Mouse (Mus musculus) neural tube, embryonic 14.5 days (tissue): ENCODE measurements around the gene Uba5. TPM values are rescaled to one million over a fixed set of nuclear protein-coding genes. Genes with fewer than 3 reads are reported as not detected.

Experiments
- ATAC-seq: fragments of 200-750 bp; cut with Nextera tagmentation; 2 replicates; pipeline ENCODE4 v1.8.0; 2017; ENCODE audit warnings: low read depth, mild to moderate bottlenecking, moderate TSS enrichment, moderate library complexity
- H3K27ac ChIP-seq: fragments of 300-500 bp; sonication (generic); 2 replicates; pipeline ENCODE4 v1.5.1; 2014; ENCODE audit warnings: low read depth, mild to moderate bottlenecking, control low read depth, low read length, moderate library complexity, mixed read lengths
- H3K27me3 ChIP-seq: fragments of 300-500 bp; sonication (generic); 2 replicates; pipeline ENCODE4 v1.6.1; 2014; ENCODE audit warnings: low read length; ENCODE audit not compliant: control insufficient read depth, insufficient read depth
- H3K36me3 ChIP-seq: fragments of 300-500 bp; sonication (generic); 2 replicates; pipeline ENCODE4 v1.6.1; 2014; ENCODE audit warnings: low read length, mixed read lengths; ENCODE audit not compliant: control insufficient read depth, insufficient read depth
- H3K4me1 ChIP-seq: fragments of 300-500 bp; sonication (generic); 2 replicates; pipeline ENCODE4 v1.6.1; 2014; ENCODE audit warnings: low read length; ENCODE audit not compliant: control insufficient read depth, insufficient read depth
- H3K4me2 ChIP-seq: fragments of 300-500 bp; sonication (generic); 2 replicates; pipeline ENCODE4 v1.6.1; 2014; ENCODE audit warnings: mild to moderate bottlenecking, low read depth, low read length, control low read depth
- H3K4me3 ChIP-seq: fragments of 300-500 bp; sonication (generic); 2 replicates; pipeline ENCODE4 v1.5.1; 2014; ENCODE audit warnings: low read depth, low read length, control low read depth, mixed read lengths
- H3K9ac ChIP-seq: fragments of 300-500 bp; sonication (generic); replicated peaks from 2 replicates; pipeline ENCODE4 v1.6.1; 2014; ENCODE audit warnings: low read depth, mild to moderate bottlenecking, control low read depth, low read length, mixed read lengths
- H3K9me3 ChIP-seq: fragments of 300-500 bp; sonication (generic); 2 replicates; pipeline ENCODE4 v1.6.1; 2016; ENCODE audit warnings: low read length; ENCODE audit not compliant: control insufficient read depth
- WGBS: fragments of 180-500 bp; shearing (Covaris S2); extraction: QIAGEN DNeasy Blood & Tissue Kit; methylation state at CpG from one replicate; pipeline ENCODE4 v1.1.7; 2014; 5-methylcytosine and 5-hydroxymethylcytosine counted together
- polyA plus RNA-seq: library from polyadenylated mRNA; unstranded; fragments of >200 nt; fragmentation: Nextera tagmentation; extraction: Ambion mirVana; gene quantifications from 2 replicates; pipeline ENCODE4 v1.2.1, GENCODE M21; 2014

Uba5 gene
- polyA plus RNA-seq, 1 experiment from 2014 or later, result 72.6 TPM

- H3K27ac ChIP-seq, result no peak overlapping the region
- H3K4me2 ChIP-seq, result no peak overlapping the region
- H3K27me3 ChIP-seq, result no peaks in the 10 kb centered on the region
- H3K9me3 ChIP-seq, result no peaks in the 10 kb centered on the region
- H3K4me3 ChIP-seq, result no peak overlapping the region
- no peaks in the 10 kb centered on the region for H3K4me1 ChIP-seq
- 89% methylated on average over 21 of the region's 21 CpGs for WGBS
- H3K9ac ChIP-seq, result no peak overlapping the region
- no peak for ATAC-seq
- H3K36me3 ChIP-seq, result peaks cover 7% of the 10 kb centered on the region; the same call in 1 of the 2 replicates
Observed at GRCm38 (mm10) chr9:104039031-104039695, 23.8 kb downstream of the Uba5 start.

GRCm38 (mm10) chr9:104038266-104038665, 24.7 kb downstream of the Uba5 start:
- no peaks in the 10 kb centered on the region for H3K4me1 ChIP-seq
- no peak overlapping the region for H3K4me2 ChIP-seq
- WGBS, result 88% methylated on average over 13 of the region's 13 CpGs
- H3K9ac ChIP-seq, result no peak overlapping the region
- H3K9me3 ChIP-seq, result no peaks in the 10 kb centered on the region
- peaks cover 7% of the 10 kb centered on the region; the same call in 1 of the 2 replicates for H3K36me3 ChIP-seq
- H3K27ac ChIP-seq, result no peak overlapping the region
- H3K4me3 ChIP-seq, result no peak overlapping the region
- no peak for ATAC-seq
- no peaks in the 10 kb centered on the region for H3K27me3 ChIP-seq

- H3K4me1 ChIP-seq, result no peaks in the 10 kb centered on the region
- no peak overlapping the region for H3K27ac ChIP-seq
- no peak overlapping the region for H3K4me2 ChIP-seq
- 49% methylated on average over 24 of the region's 24 CpGs for WGBS
- no peak overlapping the region for H3K9ac ChIP-seq
- 0 out of 2 replicates have a peak, but pooled peaks have one; percentile 21 for ATAC-seq
- no peaks in the 10 kb centered on the region for H3K27me3 ChIP-seq
- no peaks in the 10 kb centered on the region for H3K9me3 ChIP-seq
- H3K4me3 ChIP-seq, result no peak overlapping the region
- H3K36me3 ChIP-seq, result peaks cover 4% of the 10 kb centered on the region; the same call in 1 of the 2 replicates
Observed at GRCm38 (mm10) chr9:104035261-104036015, 27.5 kb downstream of the Uba5 start.

GRCm38 (mm10) chr9:104034718-104035117, 28.2 kb downstream of the Uba5 start:
- H3K4me2 ChIP-seq, result no peak overlapping the region
- H3K9ac ChIP-seq, result no peak overlapping the region
- 66% methylated on average over 6 of the region's 6 CpGs for WGBS
- no peak for ATAC-seq
- H3K4me3 ChIP-seq, result no peak overlapping the region
- no peaks in the 10 kb centered on the region for H3K27me3 ChIP-seq
- peaks cover 4% of the 10 kb centered on the region; the same call in 1 of the 2 replicates for H3K36me3 ChIP-seq
- H3K4me1 ChIP-seq, result no peaks in the 10 kb centered on the region
- no peak overlapping the region for H3K27ac ChIP-seq
- H3K9me3 ChIP-seq, result no peaks in the 10 kb centered on the region

GRCm38 (mm10) chr9:104034231-104034630, 28.7 kb downstream of the Uba5 start:
- Histone ChIP-seq H3K27ac (no peak overlapping the region), H3K36me3 (peaks cover 4% of the 10 kb centered on the region; the same call in 1 of the 2 replicates), H3K4me3 (no peak overlapping the region), H3K9ac (no peak overlapping the region), H3K27me3 (no peaks in the 10 kb centered on the region), H3K4me2 (no peak overlapping the region), H3K9me3 (no peaks in the 10 kb centered on the region), H3K4me1 (no peaks in the 10 kb centered on the region)
- 82% methylated on average over 8 of the region's 8 CpGs for WGBS
- no peak for ATAC-seq

GRCm38 (mm10) chr9:104029861-104030260, 33.1 kb downstream of the Uba5 start:
- Histone ChIP-seq H3K36me3 (no peaks in the 10 kb centered on the region; the same call in none of the 2 replicates), H3K4me3 (no peak overlapping the region), H3K27ac (no peak overlapping the region), H3K27me3 (no peaks in the 10 kb centered on the region), H3K4me1 (no peaks in the 10 kb centered on the region), H3K9ac (no peak overlapping the region), H3K9me3 (no peaks in the 10 kb centered on the region), H3K4me2 (no peak overlapping the region)
- 89% methylated on average over 11 of the region's 11 CpGs for WGBS
- ATAC-seq, result no peak

GRCm38 (mm10) chr9:104027186-104027585, 35.7 kb downstream of the Uba5 start:
- Histone ChIP-seq H3K9ac (no peak overlapping the region), H3K27ac (no peak overlapping the region), H3K4me3 (no peak overlapping the region), H3K4me1 (no peaks in the 10 kb centered on the region), H3K36me3 (no peaks in the 10 kb centered on the region; the same call in none of the 2 replicates), H3K4me2 (no peak overlapping the region), H3K9me3 (no peaks in the 10 kb centered on the region), H3K27me3 (no peaks in the 10 kb centered on the region)
- 96% methylated on average over 8 of the region's 8 CpGs for WGBS
- ATAC-seq, result no peak

- Histone ChIP-seq H3K27me3 (no peaks in the 10 kb centered on the region), H3K4me3 (no peak overlapping the region), H3K4me2 (no peak overlapping the region), H3K4me1 (no peaks in the 10 kb centered on the region), H3K36me3 (peaks cover 3% of the 10 kb centered on the region; the same call in 1 of the 2 replicates), H3K27ac (no peak overlapping the region), H3K9me3 (no peaks in the 10 kb centered on the region), H3K9ac (no peak overlapping the region)
- no peak for ATAC-seq
- WGBS, result 95% methylated on average over 10 of the region's 10 CpGs
Observed at GRCm38 (mm10) chr9:104021026-104021425, 41.9 kb downstream of the Uba5 start.

GRCm38 (mm10) chr9:104014526-104014925, 48.4 kb downstream of the Uba5 start:
- ATAC-seq, result no peak
- Histone ChIP-seq H3K9me3 (no peaks in the 10 kb centered on the region), H3K27me3 (no peaks in the 10 kb centered on the region), H3K4me1 (no peaks in the 10 kb centered on the region), H3K36me3 (0 out of 2 replicates have a peak, but pooled peaks cover 3% of the 10 kb centered on the region), H3K4me2 (no peak overlapping the region), H3K9ac (no peak overlapping the region), H3K27ac (no peak overlapping the region), H3K4me3 (no peak overlapping the region)
- 74% methylated on average over 1 of the region's 1 CpGs for WGBS
